ENCODE assay signal across 10 mouse cellular contexts in genomic region chr8:128092826-128093225, GRCm38 (mm10).
DNase-seq lines count a peak whose midpoint lies in the region; ATAC-seq and TF ChIP-seq lines count a peak whose summit lies in the region.
"Had no signal": no experiment of that assay in that cellular context is flagged by ENCODE, and none has a peak within 500 bp of the region (broad histone marks: within the 10 kb centered on the region; RNA-seq: fewer than 3 reads in every experiment).

No protein-coding gene starts in this region.

- ATAC-seq in heart, embryonic 12.5 days (ENCODE audit: insufficient number of reproducible peaks, low FRiP score), result no peak
- ATAC-seq: liver, embryonic 12.5 days had no signal

- H3K79me2 ChIP-seq in heart, adult 2 months (replicated peaks; ENCODE audit: control insufficient read depth, insufficient read depth, low read length), result no peaks in the 10 kb centered on the region

- no peak for TF ChIP-seq POLR2A in heart, adult 2 months (IDR thresholded peaks at IDR 0.05; ENCODE audit: insufficient read depth, low read depth, low read length)

- H3K36me3 ChIP-seq in heart, adult 2 months (ENCODE audit: control insufficient read depth, insufficient read depth, low read length), result no peaks in the 10 kb centered on the region
- H3K36me3 ChIP-seq in heart, embryonic 12.5 days, result no peaks in the 10 kb centered on the region
- H3K36me3 ChIP-seq: embryonic facial prominence, embryonic 15.5 days; liver, embryonic 12.5 days had no signal

- TF ChIP-seq EP300 in heart, adult 2 months (IDR thresholded peaks at IDR 0.05; ENCODE audit: insufficient read depth, low read depth, low read length), result no peak

- no peak overlapping the region for H3K4me2 ChIP-seq in heart, embryonic 12.5 days
- H3K4me2 ChIP-seq: embryonic facial prominence, embryonic 15.5 days; liver, embryonic 12.5 days had no signal

- peak; percentile 43 to 45 for DNase-seq in heart, adult 2 months
- peak; percentile 6 for DNase-seq in right cerebral cortex, postnatal 14 days
- DNase-seq in right cerebral cortex, postnatal 36 days (ENCODE audit: low spot score in 2 of 2), result no peak
- peak; percentile 46 to 56 for DNase-seq in heart, postnatal 36 days
- peak; percentile 15 for DNase-seq in right cerebral cortex, postnatal 4 days
- DNase-seq in cerebellum, adult 11 months, result no peak
- DNase-seq: cerebellum, adult 2 months had no signal

- no peaks in the 10 kb centered on the region; the same call in 1 of the 2 replicates for H3K4me1 ChIP-seq in heart, adult 2 months (ENCODE audit: control insufficient read depth, insufficient read depth, low read length)
- H3K4me1 ChIP-seq in heart, embryonic 12.5 days (replicated peaks), result no peaks in the 10 kb centered on the region
- H3K4me1 ChIP-seq: embryonic facial prominence, embryonic 15.5 days; liver, embryonic 12.5 days had no signal

- H3K27ac ChIP-seq in heart, adult 2 months, result no peak overlapping the region
- H3K27ac ChIP-seq in heart, embryonic 12.5 days (ENCODE audit: poor library complexity, severe bottlenecking), result no peak overlapping the region
- H3K27ac ChIP-seq: embryonic facial prominence, embryonic 15.5 days; liver, embryonic 12.5 days had no signal

- intact Hi-C loops in heart, adult 2 months (cut with DNase I), result no loop called here
- intact Hi-C loops in heart, postnatal 36 days (cut with DNase I), result no loop called here

- no peaks in the 10 kb centered on the region for H3K27me3 ChIP-seq in heart, adult 2 months (ENCODE audit: control insufficient read depth, insufficient read depth, low read length)
- H3K27me3 ChIP-seq in heart, embryonic 12.5 days (replicated peaks), result no peaks in the 10 kb centered on the region
- H3K27me3 ChIP-seq: embryonic facial prominence, embryonic 15.5 days; liver, embryonic 12.5 days had no signal

- no peak for TF ChIP-seq CTCF in heart, adult 2 months (IDR thresholded peaks at IDR 0.05)

- no peak overlapping the region for H3K4me3 ChIP-seq in heart, adult 2 months
- H3K4me3 ChIP-seq in heart, embryonic 12.5 days, result no peak overlapping the region
- H3K4me3 ChIP-seq: embryonic facial prominence, embryonic 15.5 days; liver, embryonic 12.5 days had no signal

- WGBS in heart, adult 2 months, result 39% methylated on average over 7 of the region's 7 CpGs
- 74% methylated on average over 7 of the region's 7 CpGs for WGBS in heart, embryonic 12.5 days

- H3K9me3 ChIP-seq in heart, embryonic 12.5 days (replicated peaks), result peaks cover 4% of the 10 kb centered on the region; the same call in 1 of the 2 replicates
- H3K9me3 ChIP-seq: embryonic facial prominence, embryonic 15.5 days; liver, embryonic 12.5 days had no signal

- no peak overlapping the region for H3K9ac ChIP-seq in heart, adult 2 months (ENCODE audit: low read depth, low read length)
- H3K9ac ChIP-seq in heart, embryonic 12.5 days, result no peak overlapping the region
- H3K9ac ChIP-seq: embryonic facial prominence, embryonic 15.5 days; liver, embryonic 12.5 days had no signal

Comparison
In these comparisons a context has a peak if more than half of its experiments do, and no peak if none do; other contexts are left out.
1. DNase-seq: peak in heart, adult 2 months (2 of 2), right cerebral cortex, postnatal 14 days (single experiment), heart, postnatal 36 days (2 of 2) and right cerebral cortex, postnatal 4 days (single experiment); none in right cerebral cortex, postnatal 36 days (0 of 2) and cerebellum, adult 11 months (single experiment).